Mouse (Mus musculus): ENCODE results near the gene Tnfrsf19.
A peak's percentile ranks its signal among the peaks of the same experiment; 100 is the strongest.

The Tnfrsf19 gene

GRCm38 (mm10) chr14:61046091-61046681 lies at the start of gene Tnfrsf19:
Gene Tnfrsf19, minus strand, starts transcription at chr14:61046490.
- peak; percentile 86 for ATAC-seq (ENCODE audit: insufficient number of reproducible peaks, low FRiP score, low TSS enrichment)

- no peak for ATAC-seq (ENCODE audit: insufficient number of reproducible peaks, low FRiP score, low TSS enrichment)
Observed at GRCm38 (mm10) chr14:61092073-61092472, 45.8 kb upstream of the Tnfrsf19 start.

GRCm38 (mm10) chr14:61090955-61091354 lies 44.7 kb upstream of the Tnfrsf19 start:
- no peak for ATAC-seq (ENCODE audit: insufficient number of reproducible peaks, low FRiP score, low TSS enrichment)

- no peak for ATAC-seq (ENCODE audit: insufficient number of reproducible peaks, low FRiP score, low TSS enrichment)
Observed at GRCm38 (mm10) chr14:61088187-61088586, 41.9 kb upstream of the Tnfrsf19 start.

GRCm38 (mm10) chr14:61085325-61085724 lies 39.0 kb upstream of the Tnfrsf19 start:
- no peak for ATAC-seq (ENCODE audit: insufficient number of reproducible peaks, low FRiP score, low TSS enrichment)

GRCm38 (mm10) chr14:61069555-61069954 lies 23.3 kb upstream of the Tnfrsf19 start:
- ATAC-seq (ENCODE audit: insufficient number of reproducible peaks, low FRiP score, low TSS enrichment): no peak

- ATAC-seq (ENCODE audit: insufficient number of reproducible peaks, low FRiP score, low TSS enrichment): no peak
Observed at GRCm38 (mm10) chr14:61061729-61062128, 15.4 kb upstream of the Tnfrsf19 start.

- no peak for ATAC-seq (ENCODE audit: insufficient number of reproducible peaks, low FRiP score, low TSS enrichment)
Observed at GRCm38 (mm10) chr14:61059316-61059945, 13.1 kb upstream of the Tnfrsf19 start.

- ATAC-seq (ENCODE audit: insufficient number of reproducible peaks, low FRiP score, low TSS enrichment): no peak
Observed at GRCm38 (mm10) chr14:61056962-61057361, 10.7 kb upstream of the Tnfrsf19 start.

GRCm38 (mm10) chr14:61056445-61056844 lies 10.2 kb upstream of the Tnfrsf19 start:
- no peak for ATAC-seq (ENCODE audit: insufficient number of reproducible peaks, low FRiP score, low TSS enrichment)

GRCm38 (mm10) chr14:61055864-61056263 lies 9.6 kb upstream of the Tnfrsf19 start:
- no peak for ATAC-seq (ENCODE audit: insufficient number of reproducible peaks, low FRiP score, low TSS enrichment)

- no peak for ATAC-seq (ENCODE audit: insufficient number of reproducible peaks, low FRiP score, low TSS enrichment)
Observed at GRCm38 (mm10) chr14:61052163-61052562, 5.9 kb upstream of the Tnfrsf19 start.

- ATAC-seq (ENCODE audit: insufficient number of reproducible peaks, low FRiP score, low TSS enrichment): no peak
Observed at GRCm38 (mm10) chr14:61045446-61046090, 722 bp downstream of the Tnfrsf19 start.

- no peak for ATAC-seq (ENCODE audit: insufficient number of reproducible peaks, low FRiP score, low TSS enrichment)
Observed at GRCm38 (mm10) chr14:61044316-61044715, 2.0 kb downstream of the Tnfrsf19 start.

- ATAC-seq (ENCODE audit: insufficient number of reproducible peaks, low FRiP score, low TSS enrichment): no peak
Observed at GRCm38 (mm10) chr14:61043511-61044310, 2.6 kb downstream of the Tnfrsf19 start.

- no peak for ATAC-seq (ENCODE audit: insufficient number of reproducible peaks, low FRiP score, low TSS enrichment)
Observed at GRCm38 (mm10) chr14:61042291-61042690, 4.0 kb downstream of the Tnfrsf19 start.

GRCm38 (mm10) chr14:61040236-61040635 lies 6.1 kb downstream of the Tnfrsf19 start:
- ATAC-seq (ENCODE audit: insufficient number of reproducible peaks, low FRiP score, low TSS enrichment): no peak

GRCm38 (mm10) chr14:61038082-61038472 lies 8.2 kb downstream of the Tnfrsf19 start:
- ATAC-seq (ENCODE audit: insufficient number of reproducible peaks, low FRiP score, low TSS enrichment): no peak

GRCm38 (mm10) chr14:61037321-61038081 lies 8.8 kb downstream of the Tnfrsf19 start:
- peak; percentile 40; the same call in 1 of the 2 replicates for ATAC-seq (ENCODE audit: insufficient number of reproducible peaks, low FRiP score, low TSS enrichment)

GRCm38 (mm10) chr14:61030366-61030765 lies 15.9 kb downstream of the Tnfrsf19 start:
- no peak for ATAC-seq (ENCODE audit: insufficient number of reproducible peaks, low FRiP score, low TSS enrichment)

Measured in cerebellum, adult (tissue).